Mouse (Mus musculus) left cerebral cortex, adult 8-10 months (tissue): ENCODE measurements at regions not wholly inside any gene's neighbourhood (a gene's known extent, or its start where the extent isn't known, plus 50 kb on each side); places are given as distances from the start of the nearest gene placed in this dataset.

Experiments used
- DNase-seq, 2 experiments: peaks; one replicate each; pipeline ENCODE4 v3.0.0; 2022; ENCODE audit warnings: low spot score in 2 of 2

- DNase-seq, result no peak
Observed at GRCm38 (mm10) chr2:167783374-167783773, 93.8 kb upstream of the Tmem189 start.

- DNase-seq, result peak; percentile 30 to 92
Observed at GRCm38 (mm10) chr2:167782231-167782999, 92.8 kb upstream of the Tmem189 start.

GRCm38 (mm10) chr2:167781496-167781895 lies 91.9 kb upstream of the Tmem189 start:
- no peak for DNase-seq

- DNase-seq, result no peak
Observed at GRCm38 (mm10) chr2:167778691-167779090, 89.1 kb upstream of the Tmem189 start.

GRCm38 (mm10) chr2:167778271-167778670 lies 88.6 kb upstream of the Tmem189 start:
- DNase-seq, result no peak

GRCm38 (mm10) chr2:167777331-167778085 lies 87.9 kb upstream of the Tmem189 start:
- DNase-seq, result no peak

- no peak for DNase-seq
Observed at GRCm38 (mm10) chr2:167776251-167777168, 86.9 kb upstream of the Tmem189 start.

- DNase-seq, result no peak
Observed at GRCm38 (mm10) chr2:167775218-167775915, 85.7 kb upstream of the Tmem189 start.

- DNase-seq, result no peak
Observed at GRCm38 (mm10) chr2:167774806-167775179, 85.2 kb upstream of the Tmem189 start.

GRCm38 (mm10) chr2:167774166-167774805 lies 84.7 kb upstream of the Tmem189 start:
- DNase-seq, result no peak

- DNase-seq, result no peak
Observed at GRCm38 (mm10) chr2:167772834-167773233, 83.2 kb upstream of the Tmem189 start.

- DNase-seq, result no peak
Observed at GRCm38 (mm10) chr2:167767962-167768361, 78.3 kb upstream of the Tmem189 start.

- no peak for DNase-seq
Observed at GRCm38 (mm10) chr2:167767371-167767770, 77.7 kb upstream of the Tmem189 start.

- no peak for DNase-seq
Observed at GRCm38 (mm10) chr2:167765811-167766210, 76.2 kb upstream of the Tmem189 start.

- peak in 1 of 2 experiments; percentile 72 for DNase-seq
Observed at GRCm38 (mm10) chr2:167765072-167765800, 75.6 kb upstream of the Tmem189 start.

GRCm38 (mm10) chr2:167763891-167764410 lies 74.3 kb upstream of the Tmem189 start:
- no peak for DNase-seq

- no peak for DNase-seq
Observed at GRCm38 (mm10) chr2:167761404-167761936, 71.8 kb upstream of the Tmem189 start.

- no peak for DNase-seq
Observed at GRCm38 (mm10) chr2:167760681-167761403, 71.2 kb upstream of the Tmem189 start.
